Mouse (Mus musculus) kidney, postnatal 0 days (tissue): ENCODE data around the gene Sdcbp2. TPM values are rescaled to one million over a fixed set of nuclear protein-coding genes. Genes with fewer than 3 reads are reported as not detected.
A peak's percentile ranks its signal among the peaks of the same experiment; 100 is the strongest.

Experiments
- ATAC-seq: fragments of 200-750 bp; cut with Nextera tagmentation; replicated peaks from 2 replicates; pipeline ENCODE4 v1.8.0; 2017; ENCODE audit warnings: low read depth, moderate number of reproducible peaks, moderate TSS enrichment, moderate library complexity; ENCODE audit not compliant: low FRiP score
- DNase-seq: peaks from one replicate; pipeline ENCODE4 v3.0.0-alpha.2; 2016; ENCODE audit warnings: low spot score
- H3K27ac ChIP-seq: fragments of 300-500 bp; sonication (generic); 2 replicates; pipeline ENCODE4 v1.5.1; 2014; ENCODE audit warnings: mild to moderate bottlenecking
- H3K27me3 ChIP-seq: fragments of 300-500 bp; sonication (generic); 2 replicates; pipeline ENCODE4 v1.6.1; 2014; ENCODE audit warnings: low read length, mixed read lengths; ENCODE audit not compliant: insufficient read depth
- H3K36me3 ChIP-seq: fragments of 300-500 bp; sonication (generic); 2 replicates; pipeline ENCODE4 v1.6.1; 2014; ENCODE audit warnings: low read length, mixed read lengths; ENCODE audit not compliant: insufficient read depth
- H3K4me1 ChIP-seq: fragments of 300-500 bp; sonication (generic); replicated peaks from 2 replicates; pipeline ENCODE4 v1.6.1; 2014; ENCODE audit warnings: antibody characterized with exemption, low read length, mixed read lengths; ENCODE audit not compliant: insufficient read depth
- H3K4me2 ChIP-seq: fragments of 300-500 bp; sonication (generic); 2 replicates; pipeline ENCODE4 v1.6.1; 2014; ENCODE audit warnings: mild to moderate bottlenecking, low read length, moderate library complexity, mixed read lengths
- H3K4me3 ChIP-seq: fragments of 300-500 bp; sonication (generic); replicated peaks from 2 replicates; pipeline ENCODE4 v1.5.1; 2014; ENCODE audit warnings: low read depth, low read length
- H3K9ac ChIP-seq: fragments of 300-500 bp; sonication (generic); 2 replicates; pipeline ENCODE4 v1.6.1; 2014; ENCODE audit warnings: low read depth, low read length
- H3K9me3 ChIP-seq: fragments of 300-500 bp; sonication (generic); replicated peaks from 2 replicates; pipeline ENCODE4 v1.6.1; 2016; ENCODE audit warnings: low read length, inconsistent platforms, mixed read lengths
- CTCF ChIP-seq: IDR thresholded peaks from 2 replicates; pipeline ENCODE4 v1.5.1; 2016; ENCODE audit warnings: antibody characterized with exemption, low read depth, mild to moderate bottlenecking, moderate library complexity
- whole genome bisulfite sequencing: fragments of 180-500 bp; shearing (Covaris S2); extraction: QIAGEN DNeasy Blood & Tissue Kit; methylation state at CpG from one replicate; pipeline ENCODE4 v1.1.7; 2014; 5-methylcytosine and 5-hydroxymethylcytosine counted together
- polyA plus RNA-seq: library from polyadenylated mRNA; unstranded; fragments of >200 nt; fragmentation: Nextera tagmentation; extraction: Ambion mirVana; gene quantifications from 2 replicates; pipeline ENCODE4 v1.2.1, GENCODE M21; 2015

The Sdcbp2 gene
- 1.9 and 2.0 TPM in 2 replicates for polyA plus RNA-seq

- ATAC-seq (peak; percentile 14; the same call in 1 of the 2 replicates), DNase-seq (no peak)
- H3K36me3 ChIP-seq, result no peaks in the 10 kb centered on the region
- WGBS, result 66% methylated on average over 17 of the region's 17 CpGs
- H3K4me3 ChIP-seq, result no peak within 1 kb of the TSS
- H3K9me3 ChIP-seq, result no peaks in the 10 kb centered on the region
- no peaks in the 10 kb centered on the region for H3K27me3 ChIP-seq
- no peak within 1 kb of the TSS for H3K27ac ChIP-seq
- TF ChIP-seq CTCF, result no peak
- H3K4me2 ChIP-seq, result no peak within 1 kb of the TSS
- H3K9ac ChIP-seq, result no peak within 1 kb of the TSS
- H3K4me1 ChIP-seq, result no peaks in the 10 kb centered on the region
Measured at GRCm38 (mm10) chr2:151571873-151572700, at the start of gene Sdcbp2. Gene Sdcbp2, plus strand, starts transcription at chr2:151572622.

- Histone ChIP-seq H3K4me1 (no peaks in the 10 kb centered on the region), H3K4me3 (no peak overlapping the region), H3K36me3 (0 out of 2 replicates have a peak, but pooled peaks cover 6% of the 10 kb centered on the region), H3K27ac (no peak overlapping the region), H3K9me3 (no peaks in the 10 kb centered on the region), H3K4me2 (no peak overlapping the region), H3K9ac (no peak overlapping the region), H3K27me3 (no peaks in the 10 kb centered on the region)
- ATAC-seq, result no peak
- no peak for TF ChIP-seq CTCF
- WGBS, result 49% methylated on average over 4 of the region's 4 CpGs
- DNase-seq, result no peak
Measured at GRCm38 (mm10) chr2:151524324-151525041, 47.9 kb upstream of the Sdcbp2 start.

- no peak overlapping the region for H3K4me3 ChIP-seq
- H3K4me2 ChIP-seq, result no peak overlapping the region
- no peaks in the 10 kb centered on the region for H3K27me3 ChIP-seq
- H3K27ac ChIP-seq, result no peak overlapping the region
- H3K4me1 ChIP-seq, result no peaks in the 10 kb centered on the region
- no peak for DNase-seq
- H3K9ac ChIP-seq, result no peak overlapping the region
- 64% methylated on average over 2 of the region's 2 CpGs for WGBS
- ATAC-seq, result no peak
- no peak for TF ChIP-seq CTCF
- no peaks in the 10 kb centered on the region for H3K9me3 ChIP-seq
- 0 out of 2 replicates have a peak, but pooled peaks cover 3% of the 10 kb centered on the region for H3K36me3 ChIP-seq
Measured at GRCm38 (mm10) chr2:151525520-151525919, 46.9 kb upstream of the Sdcbp2 start.

- no peaks in the 10 kb centered on the region for H3K9me3 ChIP-seq
- no peak for DNase-seq
- H3K27ac ChIP-seq, result no peak overlapping the region
- ATAC-seq, result no peak
- no peaks in the 10 kb centered on the region for H3K36me3 ChIP-seq
- no peaks in the 10 kb centered on the region for H3K4me1 ChIP-seq
- no peak overlapping the region for H3K9ac ChIP-seq
- no peaks in the 10 kb centered on the region for H3K27me3 ChIP-seq
- no peak overlapping the region for H3K4me3 ChIP-seq
- no peak overlapping the region for H3K4me2 ChIP-seq
- WGBS, result 80% methylated on average over 1 of the region's 1 CpGs
- TF ChIP-seq CTCF, result no peak
Measured at GRCm38 (mm10) chr2:151528066-151528465, 44.4 kb upstream of the Sdcbp2 start.

GRCm38 (mm10) chr2:151529169-151529568 is 43.3 kb upstream of the Sdcbp2 start:
- ATAC-seq, result no peak
- H3K27me3 ChIP-seq, result no peaks in the 10 kb centered on the region
- no peak overlapping the region for H3K27ac ChIP-seq
- no peak overlapping the region for H3K4me2 ChIP-seq
- H3K4me1 ChIP-seq, result no peaks in the 10 kb centered on the region
- H3K9me3 ChIP-seq, result no peaks in the 10 kb centered on the region
- no peak for DNase-seq
- H3K36me3 ChIP-seq, result no peaks in the 10 kb centered on the region
- no peak for TF ChIP-seq CTCF
- no peak overlapping the region for H3K9ac ChIP-seq
- H3K4me3 ChIP-seq, result no peak overlapping the region

GRCm38 (mm10) chr2:151530378-151531230 is 41.8 kb upstream of the Sdcbp2 start:
- Histone ChIP-seq H3K27ac (no peak overlapping the region), H3K36me3 (no peaks in the 10 kb centered on the region), H3K4me3 (no peak overlapping the region), H3K9ac (no peak overlapping the region), H3K27me3 (no peaks in the 10 kb centered on the region), H3K4me1 (no peaks in the 10 kb centered on the region), H3K4me2 (no peak overlapping the region), H3K9me3 (no peaks in the 10 kb centered on the region)
- TF ChIP-seq CTCF, result peak; percentile 50; the same call in 1 of the 2 replicates
- ATAC-seq, result no peak
- peak; percentile 53 for DNase-seq
- WGBS, result 49% methylated on average over 8 of the region's 8 CpGs
